Mouse (Mus musculus) CH12.LX (cell line): ENCODE results near the gene Tada2b. TPM values are rescaled to one million over a fixed set of nuclear protein-coding genes. Genes with fewer than 3 reads are reported as not detected.

Experiments used
- DNase-seq: peaks from one replicate; pipeline ENCODE4 v3.0.0-alpha.2; 2013; ENCODE audit errors: extremely low read depth
- H3K27ac ChIP-seq: 2 replicates; pipeline ENCODE4 v1.5.1; 2012; ENCODE audit warnings: low read depth, mild to moderate bottlenecking, control low read depth, moderate library complexity; ENCODE audit not compliant: insufficient read depth
- H3K27me3 ChIP-seq: replicated peaks from 2 replicates; pipeline ENCODE3; 2012; ENCODE audit warnings: inconsistent platforms
- H3K36me3 ChIP-seq, 2 experiments: replicated peaks in 1 of 2; 2 replicates each; pipeline versions ENCODE3 to v1.6.1; 2012; ENCODE audit warnings: inconsistent platforms in 1 of 2, low read length in 1 of 2, mild to moderate bottlenecking in 1 of 2, mixed read lengths in 1 of 2, moderate library complexity in 1 of 2; ENCODE audit not compliant: control insufficient read depth in 1 of 2, insufficient read depth in 1 of 2
- H3K4me1 ChIP-seq, 2 experiments: 2 replicates each; pipeline ENCODE4 v1.6.1; 2012; ENCODE audit warnings: inconsistent platforms in 1 of 2, moderate library complexity in 1 of 2; ENCODE audit not compliant: insufficient read depth in 2 of 2, control insufficient read depth in 1 of 2
- H3K4me2 ChIP-seq: 2 replicates; pipeline ENCODE4 v1.6.1; 2012; ENCODE audit warnings: low read depth, mild to moderate bottlenecking, control low read depth; ENCODE audit not compliant: poor library complexity, insufficient read depth, severe bottlenecking
- H3K4me3 ChIP-seq, 3 experiments: fragments of 150-350 bp in 1 of 3; sonication (generic) in 1 of 3; replicated peaks in 1 of 3; 2 replicates each; pipeline versions ENCODE3 to v1.5.1; 2011 to 2012; ENCODE audit warnings: low read depth in 2 of 3, low read length in 2 of 3, mild to moderate bottlenecking in 2 of 3, moderate library complexity in 2 of 3, control low read depth in 1 of 3, improper control_type of control experiment in 1 of 3, inconsistent platforms in 1 of 3, mixed read lengths in 1 of 3; ENCODE audit not compliant: poor library complexity in 1 of 3
- H3K79me2 ChIP-seq: replicated peaks from 2 replicates; pipeline ENCODE4 v1.6.1; 2012; ENCODE audit warnings: mild to moderate bottlenecking, moderate library complexity; ENCODE audit not compliant: control insufficient read depth, poor library complexity, insufficient read depth, severe bottlenecking; ENCODE audit errors: extremely low read depth
- H3K9ac ChIP-seq: 2 replicates; pipeline ENCODE4 v1.6.1; 2012; ENCODE audit warnings: low read depth, mild to moderate bottlenecking, control low read depth, moderate library complexity; ENCODE audit not compliant: insufficient read depth
- H3K9me3 ChIP-seq: replicated peaks from 2 replicates; pipeline ENCODE3; 2012; ENCODE audit warnings: low read length, inconsistent platforms, mixed read lengths
- BHLHE40 ChIP-seq: IDR thresholded peaks from 2 replicates; pipeline ENCODE4 v1.6.1; 2011; ENCODE audit warnings: mild to moderate bottlenecking, low read depth, low read length, improper control_type of control experiment
- CHD1 ChIP-seq: IDR thresholded peaks from 2 replicates; pipeline ENCODE4 v1.6.1; 2012; ENCODE audit warnings: low read depth, low read length, improper control_type of control experiment, inconsistent platforms
- CHD2 ChIP-seq: IDR thresholded peaks from 2 replicates; pipeline ENCODE4 v1.6.1; 2011; ENCODE audit warnings: low read length, improper control_type of control experiment
- CTCF ChIP-seq, 2 experiments: IDR thresholded peaks in 1 of 2; conservative IDR thresholded peaks in 1 of 2; 2 replicates each; pipeline ENCODE4 v1.5.1; 2011 to 2012; ENCODE audit warnings: low read depth in 2 of 2, low read length in 2 of 2, improper control_type of control experiment in 1 of 2, inconsistent platforms in 1 of 2, mild to moderate bottlenecking in 1 of 2, moderate library complexity in 1 of 2
- E2F4 ChIP-seq: IDR thresholded peaks from 2 replicates; pipeline ENCODE4 v1.6.1; 2011; ENCODE audit warnings: low read depth, low read length, improper control_type of control experiment; ENCODE audit not compliant: insufficient replicate concordance
- ELF1 ChIP-seq: IDR thresholded peaks from 2 replicates; pipeline ENCODE4 v1.6.1; 2014; ENCODE audit warnings: low read depth, mild to moderate bottlenecking, inconsistent platforms, low read length, improper control_type of control experiment
- EP300 ChIP-seq: IDR thresholded peaks from 2 replicates; pipeline ENCODE4 v1.6.1; 2011; ENCODE audit warnings: low read length, improper control_type of control experiment
- ETS1 ChIP-seq: conservative IDR thresholded peaks from 2 replicates; pipeline ENCODE4 v1.6.1; 2012; ENCODE audit warnings: low read depth, mild to moderate bottlenecking, inconsistent platforms, low read length, improper control_type of control experiment, moderate library complexity
- GABPA ChIP-seq: IDR thresholded peaks from 2 replicates; pipeline ENCODE4 v1.6.1; 2012; ENCODE audit warnings: low read depth, low read length, improper control_type of control experiment, inconsistent platforms; ENCODE audit not compliant: insufficient replicate concordance
- HCFC1 ChIP-seq: IDR thresholded peaks from 2 replicates; pipeline ENCODE4 v1.6.1; 2012; ENCODE audit warnings: low read depth, mild to moderate bottlenecking, inconsistent platforms, low read length, improper control_type of control experiment
- IRF4 ChIP-seq: IDR thresholded peaks from 2 replicates; pipeline ENCODE4 v1.6.1; 2014; ENCODE audit warnings: low read depth, mild to moderate bottlenecking, inconsistent platforms, low read length, improper control_type of control experiment
- JUN ChIP-seq: IDR thresholded peaks from 2 replicates; pipeline ENCODE4 v1.6.1; 2011; ENCODE audit warnings: low read depth, mild to moderate bottlenecking, low read length, improper control_type of control experiment, moderate library complexity; ENCODE audit not compliant: insufficient read depth
- JUND ChIP-seq: conservative IDR thresholded peaks from 2 replicates; pipeline ENCODE4 v1.6.1; 2011; ENCODE audit warnings: low read depth, low read length, improper control_type of control experiment
- KAT2A ChIP-seq: IDR thresholded peaks from 2 replicates; pipeline ENCODE4 v1.6.1; 2012; ENCODE audit warnings: low read length, improper control_type of control experiment, inconsistent platforms; ENCODE audit not compliant: insufficient replicate concordance
- MAFK ChIP-seq: IDR thresholded peaks from 2 replicates; pipeline ENCODE4 v1.6.1; 2011; ENCODE audit warnings: low read length, improper control_type of control experiment; ENCODE audit not compliant: insufficient replicate concordance
- MAX ChIP-seq: IDR thresholded peaks from 2 replicates; pipeline ENCODE4 v1.6.1; 2011; ENCODE audit warnings: low read length, improper control_type of control experiment
- MAZ ChIP-seq: IDR thresholded peaks from 2 replicates; pipeline ENCODE4 v1.6.1; 2012; ENCODE audit warnings: low read depth, mild to moderate bottlenecking, inconsistent platforms, low read length, improper control_type of control experiment, moderate library complexity
- MEF2A ChIP-seq: IDR thresholded peaks from 2 replicates; pipeline ENCODE4 v1.6.1; 2014; ENCODE audit warnings: low read depth, mild to moderate bottlenecking, inconsistent platforms, low read length, improper control_type of control experiment, borderline replicate concordance
- MXI1 ChIP-seq: IDR thresholded peaks from 2 replicates; pipeline ENCODE4 v1.6.1; 2011; ENCODE audit warnings: mild to moderate bottlenecking, low read depth, low read length, improper control_type of control experiment
- MYC ChIP-seq: IDR thresholded peaks from 2 replicates; pipeline ENCODE4 v1.6.1; 2011; ENCODE audit warnings: low read depth, mild to moderate bottlenecking, improper control_type of control experiment, low read length
- NELFE ChIP-seq: IDR thresholded peaks from 2 replicates; pipeline ENCODE4 v1.6.1; 2011; ENCODE audit warnings: low read depth, low read length, improper control_type of control experiment
- NRF1 ChIP-seq: IDR thresholded peaks from 2 replicates; pipeline ENCODE4 v1.6.1; 2014; ENCODE audit warnings: low read depth, mild to moderate bottlenecking, inconsistent platforms, low read length, improper control_type of control experiment, moderate library complexity
- PAX5 ChIP-seq: IDR thresholded peaks from 2 replicates; pipeline ENCODE4 v1.6.1; 2012; ENCODE audit warnings: low read length, inconsistent platforms, mixed read lengths
- POLR2A ChIP-seq: IDR thresholded peaks from 2 replicates; pipeline ENCODE4 v1.6.1; 2011; ENCODE audit warnings: low read depth, mild to moderate bottlenecking, improper control_type of control experiment, low read length
- POLR2AphosphoS2 ChIP-seq: IDR thresholded peaks from 2 replicates; pipeline ENCODE4 v1.6.1; 2011; ENCODE audit warnings: low read depth, low read length, improper control_type of control experiment
- RAD21 ChIP-seq: IDR thresholded peaks from 2 replicates; pipeline ENCODE4 v1.6.1; 2011; ENCODE audit warnings: low read depth, mild to moderate bottlenecking, low read length, improper control_type of control experiment, moderate library complexity
- RCOR1 ChIP-seq: conservative IDR thresholded peaks from 2 replicates; pipeline ENCODE4 v1.6.1; 2012; ENCODE audit warnings: low read depth, mild to moderate bottlenecking, inconsistent platforms, low read length, improper control_type of control experiment
- SIN3A ChIP-seq: IDR thresholded peaks from 2 replicates; pipeline ENCODE4 v1.6.1; 2012; ENCODE audit warnings: low read length, improper control_type of control experiment, inconsistent platforms
- SMC3 ChIP-seq: IDR thresholded peaks from 2 replicates; pipeline ENCODE4 v1.6.1; 2011; ENCODE audit warnings: low read depth, low read length, improper control_type of control experiment
- TBP ChIP-seq: conservative IDR thresholded peaks from 2 replicates; pipeline ENCODE4 v1.6.1; 2011; ENCODE audit warnings: low read depth, low read length, improper control_type of control experiment
- TCF12 ChIP-seq: IDR thresholded peaks from 2 replicates; pipeline ENCODE4 v1.6.1; 2014; ENCODE audit warnings: low read depth, mild to moderate bottlenecking, inconsistent platforms, low read length, improper control_type of control experiment
- UBTF ChIP-seq: IDR thresholded peaks from 2 replicates; pipeline ENCODE4 v1.6.1; 2012; ENCODE audit warnings: low read depth, mild to moderate bottlenecking, inconsistent platforms, low read length, improper control_type of control experiment, moderate library complexity
- USF1 ChIP-seq: IDR thresholded peaks from 2 replicates; pipeline ENCODE4 v1.6.1; 2014; ENCODE audit warnings: low read depth, mild to moderate bottlenecking, inconsistent platforms, low read length, improper control_type of control experiment
- USF2 ChIP-seq: conservative IDR thresholded peaks from 2 replicates; pipeline ENCODE4 v1.6.1; 2011; ENCODE audit warnings: low read depth, low read length, improper control_type of control experiment
- ZC3H11A ChIP-seq: IDR thresholded peaks from 2 replicates; pipeline ENCODE4 v1.6.1; 2012; ENCODE audit warnings: low read depth, mild to moderate bottlenecking, inconsistent platforms, low read length, improper control_type of control experiment
- ZKSCAN1 ChIP-seq: IDR thresholded peaks from 2 replicates; pipeline ENCODE4 v1.6.1; 2012; ENCODE audit warnings: low read depth, inconsistent platforms, low read length, improper control_type of control experiment, borderline replicate concordance
- ZMIZ1 ChIP-seq: IDR thresholded peaks from 2 replicates; pipeline ENCODE4 v1.6.1; 2012; ENCODE audit warnings: low read depth, mild to moderate bottlenecking, inconsistent platforms, low read length, improper control_type of control experiment
- ZNF384 ChIP-seq: IDR thresholded peaks from 2 replicates; pipeline ENCODE4 v1.6.1; 2012; ENCODE audit warnings: low read depth, low read length, improper control_type of control experiment, inconsistent platforms
- dilution Hi-C: fragments of 300-500 bp; cut with MboI; formaldehyde crosslinking; loops from 2 replicates; pipeline ENCODE4 v1.14.3; 2020; ENCODE audit warnings: low sequenced_read_pairs; ENCODE audit not compliant: extremely low pct_unique_long_range_greater_than_20kb, extremely low pct_ligation_motif_present
- in situ Hi-C: fragments of 300-500 bp; cut with MboI; formaldehyde crosslinking; loops from 3 replicates; pipeline ENCODE4 v1.14.3; 2019; ENCODE audit warnings: low sequenced_read_pairs, low pct_ligation_motif_present, low pct_unique_long_range_greater_than_20kb, mixed read lengths
- polyA plus RNA-seq: library from polyadenylated mRNA; unstranded; fragments of >175 nt; gene quantifications from 2 replicates; pipeline ENCODE4 v1.2.1, GENCODE M21; 2012; ENCODE audit warnings: low read depth; ENCODE audit not compliant: insufficient read length
- total RNA-seq, 2 experiments: library from RNA; depleted of rRNA; stranded (reverse); fragments of 300-350 nt in 1 of 2; fragments of >200 nt in 1 of 2; gene quantifications; 2 replicates each; pipeline ENCODE4 v1.2.3; 2012 to 2014

The Tada2b gene
- total RNA-seq (2012; rRNA removed) = 3.0 and 4.0 TPM in 2 replicates
- 4.4 and 4.8 TPM in 2 replicates for total RNA-seq (2014; rRNA removed)
- polyA plus RNA-seq = 12.5 and 13.8 TPM in 2 replicates

DNA sequence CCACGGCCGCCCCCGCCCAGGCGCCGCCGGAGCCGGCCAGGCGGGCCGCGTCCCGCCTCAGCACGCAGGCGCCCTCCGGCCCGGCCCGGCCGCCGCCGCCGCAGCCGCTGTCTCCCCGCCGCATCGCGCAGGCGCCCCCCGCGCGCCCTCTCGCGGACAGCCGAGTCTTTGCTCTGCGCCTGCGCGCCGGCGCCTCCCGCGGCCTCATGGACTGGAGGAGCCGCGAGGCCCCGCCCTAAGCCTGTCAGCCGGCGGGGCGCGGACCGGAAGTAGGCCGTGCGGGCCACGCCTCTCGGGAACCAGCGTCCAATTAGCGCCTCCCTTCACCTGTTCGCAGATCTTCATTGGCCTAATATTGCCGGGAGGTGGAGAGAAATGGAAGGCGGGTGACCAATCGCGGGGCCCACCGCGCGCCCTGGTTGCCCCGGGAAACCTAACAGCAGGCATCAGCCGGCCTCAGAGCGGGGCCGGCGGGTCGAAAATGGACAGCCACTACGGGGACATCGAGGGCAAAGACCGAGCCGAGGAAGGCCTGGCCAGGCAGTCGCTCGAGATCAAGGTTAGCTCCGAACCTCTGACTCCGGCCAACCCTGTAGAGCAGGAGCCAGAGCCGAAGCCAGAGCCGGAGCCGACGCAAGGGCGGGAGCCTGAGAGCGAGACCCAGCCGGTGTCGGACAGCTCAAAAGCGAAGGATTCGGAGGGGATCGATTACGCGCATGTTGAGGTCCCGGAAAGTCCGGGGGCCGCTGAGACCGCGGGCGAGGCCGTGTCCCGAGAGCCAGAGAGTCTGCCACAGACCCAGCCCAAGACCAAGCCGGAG lies at the start of gene Tada2b, which contains the start of gene Ccdc96:
TSS of gene Tada2b (minus strand) at position 115 of the 820 bp plus-strand sequence.
TSS of gene Ccdc96 (plus strand) at position 418 of the 820 bp plus-strand sequence.
- no peak for TF ChIP-seq ZKSCAN1
- no peak for TF ChIP-seq IRF4
- peak; percentile 37; the same call in 1 of the 2 replicates for TF ChIP-seq MEF2A
- no peak for TF ChIP-seq E2F4
- no peak for TF ChIP-seq JUND
- no peak; the same call in 1 of the 2 replicates for TF ChIP-seq RAD21
- no peak; the same call in 1 of the 2 replicates for TF ChIP-seq TCF12
- TF ChIP-seq ZC3H11A = no peak
- TF ChIP-seq ELF1 = peak; percentile 96
- TF ChIP-seq MAFK = no peak
- no peak for TF ChIP-seq EP300
- no peak for TF ChIP-seq CHD1
- TF ChIP-seq POLR2AphosphoS2 = no peak
- no peak for TF ChIP-seq ETS1
- TF ChIP-seq CHD2 = peak; percentile 44; the same call in 1 of the 2 replicates
- no peak for TF ChIP-seq ZMIZ1
- no peak for TF ChIP-seq MAX
- 0 out of 2 replicates have a peak, but pooled peaks have one; percentile 31 for TF ChIP-seq KAT2A
- no peak for TF ChIP-seq PAX5
- peak; percentile 90 for TF ChIP-seq MXI1
- TF ChIP-seq JUN = no peak
- TF ChIP-seq POLR2A = no peak; the same call in 1 of the 2 replicates
- no peak for TF ChIP-seq BHLHE40
- no peak for TF ChIP-seq TBP
- TF ChIP-seq NELFE = no peak
- TF ChIP-seq RCOR1 = no peak
- TF ChIP-seq NRF1 = peak; percentile 95
- peak; percentile 58; the same call in 1 of the 2 replicates for TF ChIP-seq HCFC1
- TF ChIP-seq MAZ = no peak
- TF ChIP-seq ZNF384 = no peak
- TF ChIP-seq SIN3A = peak; percentile 96
- no peak for TF ChIP-seq UBTF
- TF ChIP-seq GABPA = no peak
- TF ChIP-seq USF1 = no peak
- peak in 1 of 2 experiments; percentile 68; a peak in 2 of 4 replicates for TF ChIP-seq CTCF (conservative IDR thresholded peaks at IDR 0.05 in 1 of 2, IDR thresholded peaks at IDR 0.05 in 1 of 2; ENCODE audit: low read depth in 2 of 2, low read length in 2 of 2)
- TF ChIP-seq SMC3 = peak; percentile 30
- TF ChIP-seq USF2 = no peak
- peak; percentile 37; the same call in 1 of the 2 replicates for TF ChIP-seq MYC
- in situ Hi-C loops (loop anchor here (5.0 kb wide), 2 partner anchors 98 to 258 kb away; no protein-coding TSS in a partner anchor), dilution Hi-C loops (no loop called here)
- Histone ChIP-seq H3K4me2 (peak within 1 kb of the TSS; percentile 93), H3K4me3 (peak within 1 kb of the TSS; percentile 89 to 93 (median 90)), H3K4me1 (peaks cover 19 to 53% of the 10 kb centered on the region in 2 experiments), H3K27ac (no peak within 1 kb of the TSS; the same call in 1 of the 2 replicates), H3K9ac (peak within 1 kb of the TSS; percentile 87), H3K9me3 (no peaks in the 10 kb centered on the region), H3K79me2 (peaks cover 12% of the 10 kb centered on the region), H3K36me3 (peaks cover 0 to 29% of the 10 kb centered on the region in 2 experiments), H3K27me3 (no peaks in the 10 kb centered on the region)
- DNase-seq = peak; percentile 97
